ENCODE assay signal across 8 mouse cellular contexts in genomic region chr1:172481540-172482280, GRCm38 (mm10). TPM values are rescaled to one million over a fixed set of nuclear protein-coding genes. Genes with fewer than 3 reads are reported as not detected.
A peak's percentile ranks its signal among the peaks of the same experiment; 100 is the strongest.
DNase-seq lines count a peak whose midpoint lies in the region; ATAC-seq lines count a peak whose summit lies in the region.

Igsf9 (plus strand) TSS chr1:172481788.

- no peaks in the 10 kb centered on the region for H3K9me3 ChIP-seq in hindbrain, embryonic 14.5 days (ENCODE audit: control insufficient read depth, low read length)

- H3K9ac ChIP-seq in hindbrain, embryonic 14.5 days, result peak within 1 kb of the TSS; percentile 70

- H3K4me3 ChIP-seq in hindbrain, embryonic 14.5 days (replicated peaks; ENCODE audit: low read length), result peak within 1 kb of the TSS; percentile 68

- peak; percentile 97 for DNase-seq in Muller cell, postnatal 12 days (ENCODE audit: inconsistent ontology term)
- peak; percentile 95 to 96 for DNase-seq in cerebellum, postnatal 14 days
- DNase-seq in frontal cortex, postnatal 36 days (ENCODE audit: low spot score in 2 of 2), result peak; percentile 90 to 93
- peak; percentile 89 for DNase-seq in hindbrain, embryonic 14.5 days (ENCODE audit: low spot score)
- peak; percentile 71 to 82 for DNase-seq in layer of hippocampus, postnatal 25 days (ENCODE audit: extremely low spot score in 1 of 2, low spot score in 1 of 2)
- peak; percentile 89 for DNase-seq in lung, postnatal 14 days
- peak; percentile 89 for DNase-seq in retina, adult 2 months (ENCODE audit: low read depth, low spot score)
- DNase-seq in thymus, postnatal 25 days, result peak; percentile 96

- ATAC-seq in hindbrain, embryonic 14.5 days (ENCODE audit: low FRiP score), result peak; percentile 93

- H3K4me2 ChIP-seq in hindbrain, embryonic 14.5 days (replicated peaks), result peak within 1 kb of the TSS; percentile 77

- no peaks in the 10 kb centered on the region for H3K36me3 ChIP-seq in hindbrain, embryonic 14.5 days (replicated peaks; ENCODE audit: control insufficient read depth, insufficient read depth)

- peak within 1 kb of the TSS; percentile 51 for H3K27ac ChIP-seq in hindbrain, embryonic 14.5 days

- under 1% methylated on average over 37 of the region's 38 CpGs for WGBS in hindbrain, embryonic 14.5 days

- H3K4me1 ChIP-seq in hindbrain, embryonic 14.5 days (replicated peaks; ENCODE audit: control insufficient read depth, insufficient read depth, low read length), result peaks cover 40% of the 10 kb centered on the region

- no peaks in the 10 kb centered on the region for H3K27me3 ChIP-seq in hindbrain, embryonic 14.5 days (ENCODE audit: control insufficient read depth, insufficient read depth, low read length)

RNA-seq across cellular contexts. Expression of gene Igsf9, which starts in this region (rescaled TPM):
- 27.6 and 28.5 TPM in 2 replicates for polyA plus RNA-seq in hindbrain, embryonic 14.5 days (2014; fragmentation: Nextera tagmentation; extraction: Ambion mirVana)
- 1 to 10 TPM; 5.6 to 8.2 TPM for total RNA-seq in layer of hippocampus, postnatal 25 days (2021)

Comparison
In these comparisons a context has a peak if more than half of its experiments do, and no peak if none do; other contexts are left out.
1. Peak in every context shown above with its lines: DNase-seq, ATAC-seq, H3K4me3 ChIP-seq and H3K27ac ChIP-seq.